In genomic region chr7:43580526-43580925, GRCm38 (mm10) we compare ENCODE assay signal across 8 mouse cellular contexts. TPM values are rescaled to one million over a fixed set of nuclear protein-coding genes. Genes with fewer than 3 reads are reported as not detected.
DNase-seq lines count a peak whose midpoint lies in the region; ATAC-seq and TF ChIP-seq lines count a peak whose summit lies in the region.

No protein-coding gene starts in this region.

- TF ChIP-seq CTCF in thymus, adult 2 months (IDR thresholded peaks at IDR 0.05; ENCODE audit: borderline replicate concordance, control insufficient read depth, extremely low read depth, insufficient read depth, low read length, poor library complexity) = no peak

- no peak for TF ChIP-seq POLR2A in thymus, adult 2 months (IDR thresholded peaks at IDR 0.05; ENCODE audit: control insufficient read depth, extremely low read depth, insufficient read depth, low read length, poor library complexity)

- no peak overlapping the region for H3K27ac ChIP-seq in heart, embryonic 12.5 days (ENCODE audit: poor library complexity, severe bottlenecking)
- H3K27ac ChIP-seq in forebrain, embryonic 12.5 days = no peak overlapping the region; the same call in 1 of the 2 replicates
- no peak overlapping the region for H3K27ac ChIP-seq in limb, embryonic 11.5 days (replicated peaks; ENCODE audit: low read depth, low read length)
- H3K27ac ChIP-seq in thymus, adult 2 months (ENCODE audit: control insufficient read depth, insufficient read depth, low read length) = no peak overlapping the region

- H3K4me3 ChIP-seq in heart, embryonic 12.5 days = peak overlapping the region; percentile 79
- peak overlapping the region; percentile 71 for H3K4me3 ChIP-seq in forebrain, embryonic 12.5 days (replicated peaks)
- peak overlapping the region; percentile 69 for H3K4me3 ChIP-seq in limb, embryonic 11.5 days (ENCODE audit: low read depth, low read length)
- no peak overlapping the region for H3K4me3 ChIP-seq in thymus, adult 2 months (ENCODE audit: control insufficient read depth, insufficient read depth, low read length)

- H3K9ac ChIP-seq in heart, embryonic 12.5 days = peak overlapping the region; percentile 85
- H3K9ac ChIP-seq in forebrain, embryonic 12.5 days = peak overlapping the region; percentile 76
- peak overlapping the region; percentile 70 for H3K9ac ChIP-seq in limb, embryonic 11.5 days (ENCODE audit: low read length)

- ATAC-seq in heart, embryonic 12.5 days (ENCODE audit: insufficient number of reproducible peaks, low FRiP score) = no peak
- no peak for ATAC-seq in forebrain, embryonic 12.5 days (ENCODE audit: low FRiP score)
- ATAC-seq in limb, embryonic 11.5 days (ENCODE audit: insufficient number of reproducible peaks, low FRiP score, low TSS enrichment, low read depth) = no peak

- no peaks in the 10 kb centered on the region for H3K27me3 ChIP-seq in heart, embryonic 12.5 days (replicated peaks)
- H3K27me3 ChIP-seq in forebrain, embryonic 12.5 days = no peaks in the 10 kb centered on the region
- no peaks in the 10 kb centered on the region for H3K27me3 ChIP-seq in limb, embryonic 11.5 days (ENCODE audit: control insufficient read depth, insufficient read depth, low read length)
- no peaks in the 10 kb centered on the region for H3K27me3 ChIP-seq in thymus, adult 2 months (ENCODE audit: control insufficient read depth, insufficient read depth, low read length)

- H3K9me3 ChIP-seq in heart, embryonic 12.5 days (replicated peaks) = no peaks in the 10 kb centered on the region
- H3K9me3 ChIP-seq in forebrain, embryonic 12.5 days = no peaks in the 10 kb centered on the region
- no peaks in the 10 kb centered on the region for H3K9me3 ChIP-seq in limb, embryonic 11.5 days (ENCODE audit: control insufficient read depth, low read length)

- DNase-seq in heart, adult 8-10 months (ENCODE audit: low spot score) = no peak
- peak; percentile 9 for DNase-seq in MN1 (ENCODE audit: low spot score)
- DNase-seq in limb, embryonic 11.5 days (ENCODE audit: low spot score) = no peak
- DNase-seq in right cerebral cortex, postnatal 36 days (ENCODE audit: low spot score in 2 of 2) = peak; percentile 20 to 35
- no peak for DNase-seq in thymus, postnatal 14 days
- DNase-seq in thymus, adult 2 months = no peak

- peaks cover 18% of the 10 kb centered on the region for H3K4me1 ChIP-seq in heart, embryonic 12.5 days (replicated peaks)
- H3K4me1 ChIP-seq in forebrain, embryonic 12.5 days = peaks cover 21% of the 10 kb centered on the region
- H3K4me1 ChIP-seq in limb, embryonic 11.5 days (ENCODE audit: control insufficient read depth, insufficient read depth, low read length) = peaks cover 4% of the 10 kb centered on the region; the same call in 1 of the 2 replicates
- H3K4me1 ChIP-seq in thymus, adult 2 months (replicated peaks; ENCODE audit: control insufficient read depth, insufficient read depth, low read length) = peaks cover 6% of the 10 kb centered on the region

- peaks cover 17% of the 10 kb centered on the region for H3K36me3 ChIP-seq in heart, embryonic 12.5 days
- peaks cover 18% of the 10 kb centered on the region for H3K36me3 ChIP-seq in forebrain, embryonic 12.5 days (replicated peaks)
- H3K36me3 ChIP-seq in limb, embryonic 11.5 days (ENCODE audit: control insufficient read depth, insufficient read depth, low read length) = peaks cover 6% of the 10 kb centered on the region
- H3K36me3 ChIP-seq in thymus, adult 2 months (ENCODE audit: control insufficient read depth, insufficient read depth, low read length) = peaks cover under 1% of the 10 kb centered on the region

- peak overlapping the region; percentile 77 for H3K4me2 ChIP-seq in heart, embryonic 12.5 days
- peak overlapping the region; percentile 74 for H3K4me2 ChIP-seq in forebrain, embryonic 12.5 days
- peak overlapping the region; percentile 72 for H3K4me2 ChIP-seq in limb, embryonic 11.5 days (ENCODE audit: low read depth, severe bottlenecking)

- WGBS in heart, embryonic 12.5 days = 62% methylated on average over 5 of the region's 5 CpGs
- WGBS in forebrain, embryonic 12.5 days = 70% methylated on average over 5 of the region's 5 CpGs
- 67% methylated on average over 5 of the region's 5 CpGs for WGBS in limb, embryonic 11.5 days
- 83% methylated on average over 5 of the region's 5 CpGs for WGBS in thymus, adult 2 months

RNA-seq across cellular contexts. Expression of gene Zfp719, which starts 1.1 kb away (rescaled TPM):
- 8.5 and 8.6 TPM in 2 replicates for polyA plus RNA-seq in heart, embryonic 12.5 days (2016; fragmentation: Nextera tagmentation; extraction: Ambion mirVana)
- 1 to 10 TPM; 4.4 to 8.0 (median 5.6) TPM for total RNA-seq in heart, adult 8-10 months (2022)
- 14.6 and 17.1 TPM in 2 replicates for polyA plus RNA-seq in forebrain, embryonic 12.5 days (2016; fragmentation: Nextera tagmentation; extraction: Ambion mirVana)
- 17.0 and 20.5 TPM in 2 replicates for polyA plus RNA-seq in limb, embryonic 11.5 days (2014; fragmentation: Nextera tagmentation; extraction: Ambion mirVana)
- polyA plus RNA-seq in thymus, adult 2 months (2012; rRNA removed) = 2.4 and 2.7 TPM in 2 replicates

RNA-seq across cellular contexts. Expression of gene Zfp658, which starts 18.5 kb away (rescaled TPM):
- 1.5 TPM in 2 replicates for polyA plus RNA-seq in heart, embryonic 12.5 days (2016; fragmentation: Nextera tagmentation; extraction: Ambion mirVana)
- 1 to 10 TPM in 1 of 4 experiments, under 1 TPM in 3; 0.66 to 1.1 (median 0.88) TPM for total RNA-seq in heart, adult 8-10 months (2022)
- 7.5 and 7.8 TPM in 2 replicates for polyA plus RNA-seq in forebrain, embryonic 12.5 days (2016; fragmentation: Nextera tagmentation; extraction: Ambion mirVana)
- 5.1 and 5.9 TPM in 2 replicates for polyA plus RNA-seq in limb, embryonic 11.5 days (2014; fragmentation: Nextera tagmentation; extraction: Ambion mirVana)
- polyA plus RNA-seq in thymus, adult 2 months (2012; rRNA removed) = 1.2 and 1.5 TPM in 2 replicates

RNA-seq across cellular contexts. Expression of gene Zfp819, which starts 26.4 kb away (rescaled TPM):
- not detected in 2 replicates for polyA plus RNA-seq in heart, embryonic 12.5 days (2016; fragmentation: Nextera tagmentation; extraction: Ambion mirVana)
- total RNA-seq in heart, adult 8-10 months (2022) = not detected
- 0.61 and 0.73 TPM in 2 replicates for polyA plus RNA-seq in forebrain, embryonic 12.5 days (2016; fragmentation: Nextera tagmentation; extraction: Ambion mirVana)
- polyA plus RNA-seq in limb, embryonic 11.5 days (2014; fragmentation: Nextera tagmentation; extraction: Ambion mirVana) = 0.79 and 1.1 TPM in 2 replicates
- polyA plus RNA-seq in thymus, adult 2 months (2012; rRNA removed) = 0.07 and 0.08 TPM in 2 replicates

RNA-seq across cellular contexts. Expression of gene Cd33, which starts 36.3 kb away (rescaled TPM):
- polyA plus RNA-seq in heart, embryonic 12.5 days (2016; fragmentation: Nextera tagmentation; extraction: Ambion mirVana) = 0.30 and 0.52 TPM in 2 replicates
- 1 to 10 TPM; 1.6 to 3.1 (median 2.7) TPM for total RNA-seq in heart, adult 8-10 months (2022)
- 0.56 and 0.69 TPM in 2 replicates for polyA plus RNA-seq in forebrain, embryonic 12.5 days (2016; fragmentation: Nextera tagmentation; extraction: Ambion mirVana)
- polyA plus RNA-seq in limb, embryonic 11.5 days (2014; fragmentation: Nextera tagmentation; extraction: Ambion mirVana) = 0.98 and 1.2 TPM in 2 replicates
- 12.3 and 15.8 TPM in 2 replicates for polyA plus RNA-seq in thymus, adult 2 months (2012; rRNA removed)

RNA-seq across cellular contexts. Expression of gene Ceacam18, which starts 54.0 kb away (rescaled TPM):
- polyA plus RNA-seq in heart, embryonic 12.5 days (2016; fragmentation: Nextera tagmentation; extraction: Ambion mirVana) = not detected in 2 replicates
- total RNA-seq in heart, adult 8-10 months (2022) = not detected
- polyA plus RNA-seq in forebrain, embryonic 12.5 days (2016; fragmentation: Nextera tagmentation; extraction: Ambion mirVana) = not detected in 2 replicates
- not detected in 2 replicates for polyA plus RNA-seq in limb, embryonic 11.5 days (2014; fragmentation: Nextera tagmentation; extraction: Ambion mirVana)
- 0.85 and 1.0 TPM in 2 replicates for polyA plus RNA-seq in thymus, adult 2 months (2012; rRNA removed)

Comparison
In these comparisons a context has a peak if more than half of its experiments do, and no peak if none do; other contexts are left out.
1. DNase-seq: peak in MN1 (single experiment) and right cerebral cortex, postnatal 36 days (2 of 2); none in heart, adult 8-10 months (single experiment), limb, embryonic 11.5 days (single experiment), thymus, postnatal 14 days (single experiment) and thymus, adult 2 months (single experiment).
2. Peak in every context shown above with its lines, with median percentiles within 50 percentile points of each other: H3K4me2 ChIP-seq and H3K9ac ChIP-seq.